In the genomic region with DNA sequence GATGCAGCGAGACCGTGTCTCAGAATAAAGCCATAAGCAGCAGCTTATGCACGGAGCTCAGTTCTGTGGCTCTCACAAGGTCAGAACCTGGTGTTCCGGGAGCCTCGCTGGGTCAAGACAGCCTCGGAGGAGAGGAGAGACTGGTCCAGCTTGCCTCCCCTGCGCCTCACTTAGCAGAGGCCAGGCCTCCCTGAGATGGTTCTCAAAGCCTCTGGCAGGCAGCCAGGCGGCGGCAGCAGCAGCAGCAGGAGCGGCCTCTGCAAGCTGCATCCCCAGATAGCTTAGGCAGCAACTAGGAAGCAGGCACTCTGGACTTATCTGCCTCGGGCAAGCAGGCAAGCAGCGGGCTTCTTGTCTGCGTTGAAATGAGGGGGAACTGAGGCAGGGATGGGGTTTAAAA, we compare ENCODE assay signal across 8 mouse cellular contexts. TPM values are rescaled to one million over a fixed set of nuclear protein-coding genes. Genes with fewer than 3 reads are reported as not detected.
DNase-seq lines count a peak whose midpoint lies in the region; ATAC-seq and TF ChIP-seq lines count a peak whose summit lies in the region.

No protein-coding gene starts in this region.

- no peaks in the 10 kb centered on the region for H3K27me3 ChIP-seq in G1E (ENCODE audit: insufficient read depth, low read length)
- H3K27me3 ChIP-seq in erythroblast, embryonic 14.5 days (ENCODE audit: control insufficient read depth), result no peaks in the 10 kb centered on the region

- peak; percentile 70 for DNase-seq in G1E (ENCODE audit: low spot score)
- peak; percentile 83 to 86 for DNase-seq in heart, postnatal 10 days
- DNase-seq in layer of hippocampus, adult 18-20 months (ENCODE audit: low spot score in 2 of 2), result peak; percentile 59 to 71
- peak; percentile 82 for DNase-seq in lung, postnatal 10 days
- DNase-seq in retina, embryonic 14.5 days (ENCODE audit: low spot score), result peak; percentile 71
- DNase-seq in B cell, adult 2 months, result no peak

- peak; percentile 62 for ATAC-seq in G1E (ENCODE audit: extremely low read depth, insufficient number of reproducible peaks, low FRiP score, poor library complexity, severe bottlenecking)

- H3K4me3 ChIP-seq in G1E (ENCODE audit: low read depth, low read length), result peak overlapping the region; percentile 63; the same call in 1 of the 2 replicates
- peak overlapping the region; percentile 7; the same call in 1 of the 2 replicates for H3K4me3 ChIP-seq in bone marrow macrophage, adult 2 months (ENCODE audit: insufficient read depth, low read length)
- peak overlapping the region; percentile 60 for H3K4me3 ChIP-seq in erythroblast, embryonic 14.5 days (replicated peaks)

- intact Hi-C loops in heart, postnatal 10 days (cut with DNase I), result no loop called here

- no peaks in the 10 kb centered on the region for H3K9me3 ChIP-seq in G1E (replicated peaks)
- no peaks in the 10 kb centered on the region for H3K9me3 ChIP-seq in erythroblast, embryonic 14.5 days (ENCODE audit: control insufficient read depth, low read length)

- peak overlapping the region; percentile 90 for H3K27ac ChIP-seq in bone marrow macrophage, adult 2 months (ENCODE audit: insufficient read depth, low read depth, low read length)

- TF ChIP-seq POLR2A in bone marrow macrophage, adult 2 months (IDR thresholded peaks at IDR 0.05; ENCODE audit: borderline replicate concordance, low read depth, low read length), result no peak; the same call in 1 of the 2 replicates

- no peak for TF ChIP-seq CTCF in G1E (IDR thresholded peaks at IDR 0.05; ENCODE audit: low read depth, low read length)
- TF ChIP-seq CTCF in bone marrow macrophage, adult 2 months (IDR thresholded peaks at IDR 0.05; ENCODE audit: low read depth, low read length), result no peak

- H3K4me1 ChIP-seq in G1E (ENCODE audit: insufficient read depth, low read depth, low read length), result peaks cover 80% of the 10 kb centered on the region
- H3K4me1 ChIP-seq in bone marrow macrophage, adult 2 months (ENCODE audit: control insufficient read depth, insufficient read depth, low read length), result peaks cover 40% of the 10 kb centered on the region
- H3K4me1 ChIP-seq in erythroblast, embryonic 14.5 days (ENCODE audit: control insufficient read depth), result peaks cover 82% of the 10 kb centered on the region

- H3K36me3 ChIP-seq in G1E (replicated peaks), result no peaks in the 10 kb centered on the region
- peaks cover 31% of the 10 kb centered on the region for H3K36me3 ChIP-seq in erythroblast, embryonic 14.5 days (ENCODE audit: control insufficient read depth)

RNA-seq across cellular contexts. Expression of a gene that starts 10.4 kb away (rescaled TPM):
- total RNA-seq in G1E (2014; fragmentation: Nextera tagmentation) (144 and 153 TPM in 2 replicates), G1E (2017) (42.5 and 54.5 TPM in 2 replicates)
- polyA plus RNA-seq in G1E (2012), result 69.5 and 82.4 TPM in 2 replicates
- 97.8 and 99.5 TPM in 2 replicates for polyA plus RNA-seq in bone marrow macrophage, adult 2 months (2012; ENCODE audit: insufficient read depth, insufficient read length, missing spikeins)
- polyA plus RNA-seq in erythroblast, embryonic 14.5 days (2012), result 5.2 and 5.3 TPM in 2 replicates
- 10 to 100 TPM; 48.7 to 55.5 TPM for total RNA-seq in heart, postnatal 10 days (2021)
- total RNA-seq in layer of hippocampus, adult 18-20 months (2021), result 100 to 1,000 TPM; 148 to 149 TPM

Comparison
In these comparisons a context has a peak if more than half of its experiments do, and no peak if none do; other contexts are left out.
1. DNase-seq: peak in G1E (single experiment), heart, postnatal 10 days (2 of 2), layer of hippocampus, adult 18-20 months (2 of 2), lung, postnatal 10 days (single experiment) and retina, embryonic 14.5 days (single experiment); none in B cell, adult 2 months (0 of 2).
2. H3K4me3 ChIP-seq: peak in every context shown above with its lines; median percentile 63 in G1E; 60 in erythroblast, embryonic 14.5 days; 7 in bone marrow macrophage, adult 2 months.